Mouse (Mus musculus): ENCODE results near the gene Usp39. TPM values are rescaled to one million over a fixed set of nuclear protein-coding genes. Genes with fewer than 3 reads are reported as not detected.

Gene Usp39
- polyA plus RNA-seq, 1 experiment from 2014 or later: 91.6 TPM

DNA sequence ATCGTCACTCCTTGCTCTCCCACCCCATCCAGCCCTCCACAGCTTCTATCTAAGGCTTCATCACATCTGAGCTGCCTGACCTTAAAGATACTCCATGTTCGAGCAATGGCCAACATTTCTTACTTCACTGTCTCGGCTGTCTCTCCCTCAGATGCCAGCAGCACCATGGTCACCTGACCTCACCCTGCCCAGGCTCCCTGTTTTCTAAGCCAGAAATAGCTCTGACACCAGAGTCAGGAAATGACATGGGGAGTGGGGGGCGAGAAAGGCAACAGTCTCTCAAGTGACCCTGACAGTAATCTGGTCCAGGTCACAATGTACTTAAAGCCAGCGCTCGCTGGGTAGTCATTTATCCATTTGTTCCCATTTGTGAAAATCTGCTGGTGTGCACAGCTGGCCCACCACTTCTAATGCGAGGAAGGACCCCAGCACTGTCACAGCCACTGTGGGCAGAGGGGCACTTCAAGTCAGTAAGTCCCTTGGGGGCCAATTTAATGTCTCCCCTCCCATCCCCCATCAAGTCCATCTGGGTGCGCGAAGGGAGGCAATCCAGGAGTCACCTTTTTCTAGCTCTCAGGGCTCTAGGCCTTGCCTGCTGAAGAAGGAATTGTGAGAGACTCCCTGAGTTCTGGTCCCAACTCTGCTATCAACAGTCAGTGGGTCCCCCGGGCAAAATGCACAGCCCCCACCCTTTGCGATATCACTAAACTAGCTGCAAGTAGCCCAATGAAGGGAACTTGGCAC lies 31.7 kb downstream of the Usp39 start:
- 83% methylated on average over 11 of the region's 11 CpGs for WGBS
- H3K4me3 ChIP-seq (ENCODE audit: low read depth, low read length): no peak overlapping the region
- no peak overlapping the region for H3K4me2 ChIP-seq
- peaks cover 13% of the 10 kb centered on the region for H3K36me3 ChIP-seq (ENCODE audit: control insufficient read depth, insufficient read depth, low read length)
- ATAC-seq (replicated peaks; ENCODE audit: low FRiP score) (no peak), DNase-seq (ENCODE audit: low spot score) (no peak)
- H3K27ac ChIP-seq (ENCODE audit: low read depth, low read length): no peak overlapping the region
- H3K9ac ChIP-seq (ENCODE audit: low read depth, low read length): no peak overlapping the region
- no peaks in the 10 kb centered on the region for H3K4me1 ChIP-seq (replicated peaks; ENCODE audit: control insufficient read depth, insufficient read depth, low read length)
- no peaks in the 10 kb centered on the region for H3K27me3 ChIP-seq (replicated peaks; ENCODE audit: control insufficient read depth, insufficient read depth, low read length)
- no peaks in the 10 kb centered on the region for H3K9me3 ChIP-seq (ENCODE audit: control insufficient read depth, low read length)

DNA sequence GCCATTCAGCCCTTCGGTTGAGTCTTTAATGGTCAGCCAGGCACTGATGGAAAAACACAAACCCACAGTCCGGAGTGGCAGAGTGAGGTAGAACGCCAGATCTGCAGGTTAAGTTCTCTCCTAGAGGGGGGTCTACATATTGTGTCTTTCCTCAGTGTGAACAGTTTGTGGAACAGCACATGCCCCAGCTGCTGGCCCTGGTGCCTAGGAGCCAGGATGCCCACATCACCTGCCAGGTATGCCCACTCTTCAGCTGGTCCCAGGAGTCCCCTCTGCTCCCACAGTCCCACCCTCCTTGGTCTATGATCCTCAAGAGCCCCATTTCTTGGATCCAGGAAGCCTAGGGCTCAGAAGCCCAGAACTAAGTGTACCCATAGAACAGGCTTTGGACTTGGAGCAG lies 32.8 kb downstream of the Usp39 start:
- no peaks in the 10 kb centered on the region for H3K4me1 ChIP-seq (replicated peaks; ENCODE audit: control insufficient read depth, insufficient read depth, low read length)
- peaks cover 2% of the 10 kb centered on the region for H3K36me3 ChIP-seq (ENCODE audit: control insufficient read depth, insufficient read depth, low read length)
- H3K4me3 ChIP-seq (ENCODE audit: low read depth, low read length): no peak overlapping the region
- no peaks in the 10 kb centered on the region for H3K9me3 ChIP-seq (ENCODE audit: control insufficient read depth, low read length)
- H3K27ac ChIP-seq (ENCODE audit: low read depth, low read length): no peak overlapping the region
- H3K27me3 ChIP-seq (replicated peaks; ENCODE audit: control insufficient read depth, insufficient read depth, low read length): no peaks in the 10 kb centered on the region
- DNase-seq (ENCODE audit: low spot score) (no peak), ATAC-seq (replicated peaks; ENCODE audit: low FRiP score) (no peak)
- H3K4me2 ChIP-seq: no peak overlapping the region
- WGBS: 86% methylated on average over 3 of the region's 3 CpGs
- no peak overlapping the region for H3K9ac ChIP-seq (ENCODE audit: low read depth, low read length)

DNA sequence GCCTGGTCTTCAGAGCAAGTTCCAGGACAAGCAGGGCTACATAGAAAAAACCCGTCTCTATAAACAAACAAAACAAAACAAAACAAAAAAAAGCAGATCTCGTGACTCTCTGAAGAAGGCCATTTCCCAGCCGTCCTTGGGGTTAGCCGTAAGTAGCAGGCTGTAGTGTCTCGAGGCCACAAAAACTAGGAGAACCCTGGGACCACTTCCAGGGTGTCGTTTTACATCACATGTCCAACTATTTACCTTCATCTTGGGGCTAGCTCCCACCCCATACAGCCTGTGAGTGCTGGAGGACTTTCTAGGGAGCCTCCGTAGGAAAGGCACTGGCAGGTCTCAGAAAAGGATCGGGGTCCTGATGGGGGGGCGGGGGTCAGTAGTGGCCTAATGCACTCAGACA lies 41.5 kb downstream of the Usp39 start:
- no peak for ATAC-seq (replicated peaks; ENCODE audit: low FRiP score)
- Histone ChIP-seq H3K4me3 (ENCODE audit: low read depth, low read length) (no peak overlapping the region), H3K27me3 (replicated peaks; ENCODE audit: control insufficient read depth, insufficient read depth, low read length) (no peaks in the 10 kb centered on the region), H3K36me3 (ENCODE audit: control insufficient read depth, insufficient read depth, low read length) (no peaks in the 10 kb centered on the region), H3K9ac (ENCODE audit: low read depth, low read length) (no peak overlapping the region), H3K4me2 (no peak overlapping the region), H3K9me3 (ENCODE audit: control insufficient read depth, low read length) (no peaks in the 10 kb centered on the region), H3K27ac (ENCODE audit: low read depth, low read length) (no peak overlapping the region), H3K4me1 (replicated peaks; ENCODE audit: control insufficient read depth, insufficient read depth, low read length) (no peaks in the 10 kb centered on the region)
- DNase-seq (ENCODE audit: low spot score): no peak
- 65% methylated on average over 9 of the region's 9 CpGs for WGBS

DNA sequence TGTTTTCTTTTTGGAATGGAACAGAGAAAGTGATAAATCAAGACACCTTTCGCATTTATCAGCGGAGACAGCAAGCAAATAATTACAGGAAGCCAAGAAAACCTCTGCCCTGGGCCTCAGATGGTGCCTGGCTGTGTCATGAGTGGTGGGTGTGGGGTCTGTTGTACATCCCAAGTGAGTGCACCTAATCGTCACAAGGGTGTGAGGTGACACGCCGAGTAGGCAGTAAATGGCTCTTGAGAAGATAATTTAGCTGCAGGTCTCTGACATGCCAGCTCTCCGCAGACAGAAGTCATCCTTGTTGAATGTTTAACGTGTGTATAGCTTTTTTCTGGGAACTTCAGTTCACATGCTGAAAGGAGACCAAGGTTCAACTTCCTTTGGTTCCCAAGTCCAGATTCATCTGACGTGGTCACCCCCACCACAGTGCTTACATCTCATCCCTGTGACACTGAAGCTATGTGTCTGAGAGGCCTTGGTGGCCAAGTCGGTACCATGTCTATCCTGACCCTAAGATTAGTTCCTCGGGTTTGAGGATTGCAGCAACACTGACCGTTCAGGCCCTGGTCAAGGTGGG lies 42.5 kb downstream of the Usp39 start:
- DNase-seq (ENCODE audit: low spot score) (no peak), ATAC-seq (replicated peaks; ENCODE audit: low FRiP score) (no peak)
- no peaks in the 10 kb centered on the region for H3K27me3 ChIP-seq (replicated peaks; ENCODE audit: control insufficient read depth, insufficient read depth, low read length)
- no peaks in the 10 kb centered on the region for H3K36me3 ChIP-seq (ENCODE audit: control insufficient read depth, insufficient read depth, low read length)
- H3K27ac ChIP-seq (ENCODE audit: low read depth, low read length): no peak overlapping the region
- no peaks in the 10 kb centered on the region for H3K9me3 ChIP-seq (ENCODE audit: control insufficient read depth, low read length)
- 81% methylated on average over 11 of the region's 11 CpGs for WGBS
- H3K4me3 ChIP-seq (ENCODE audit: low read depth, low read length): no peak overlapping the region
- no peak overlapping the region for H3K4me2 ChIP-seq
- H3K9ac ChIP-seq (ENCODE audit: low read depth, low read length): no peak overlapping the region
- no peaks in the 10 kb centered on the region for H3K4me1 ChIP-seq (replicated peaks; ENCODE audit: control insufficient read depth, insufficient read depth, low read length)

DNA sequence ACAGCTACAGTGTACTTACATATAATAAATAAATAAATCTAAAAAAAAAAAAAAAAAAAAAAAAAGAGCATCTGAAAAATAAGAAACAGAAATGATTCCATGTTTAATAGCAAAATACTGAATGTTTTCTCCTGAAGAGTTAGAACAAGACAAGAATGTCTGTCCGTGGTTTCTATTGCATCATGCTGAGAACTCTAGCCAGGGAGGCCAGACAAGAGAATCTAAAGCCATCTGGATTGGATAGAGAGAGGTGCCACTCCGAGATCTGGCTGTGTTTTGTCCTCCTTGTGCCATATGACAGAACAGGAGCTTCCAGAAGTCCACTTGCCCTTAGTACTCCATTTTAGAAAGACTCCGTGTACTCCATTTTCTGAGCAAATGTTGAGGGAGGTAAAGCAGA lies 47.2 kb downstream of the Usp39 start:
- H3K27me3 ChIP-seq (replicated peaks; ENCODE audit: control insufficient read depth, insufficient read depth, low read length): no peaks in the 10 kb centered on the region
- no peak overlapping the region for H3K27ac ChIP-seq (ENCODE audit: low read depth, low read length)
- no peaks in the 10 kb centered on the region for H3K36me3 ChIP-seq (ENCODE audit: control insufficient read depth, insufficient read depth, low read length)
- H3K4me3 ChIP-seq (ENCODE audit: low read depth, low read length): no peak overlapping the region
- H3K9ac ChIP-seq (ENCODE audit: low read depth, low read length): no peak overlapping the region
- DNase-seq (ENCODE audit: low spot score): no peak
- peaks cover 2% of the 10 kb centered on the region; the same call in 1 of the 2 replicates for H3K4me1 ChIP-seq (replicated peaks; ENCODE audit: control insufficient read depth, insufficient read depth, low read length)
- no peak overlapping the region for H3K4me2 ChIP-seq
- WGBS: 73% methylated on average over 3 of the region's 3 CpGs
- no peak for ATAC-seq (replicated peaks; ENCODE audit: low FRiP score)
- no peaks in the 10 kb centered on the region for H3K9me3 ChIP-seq (ENCODE audit: control insufficient read depth, low read length)

DNA sequence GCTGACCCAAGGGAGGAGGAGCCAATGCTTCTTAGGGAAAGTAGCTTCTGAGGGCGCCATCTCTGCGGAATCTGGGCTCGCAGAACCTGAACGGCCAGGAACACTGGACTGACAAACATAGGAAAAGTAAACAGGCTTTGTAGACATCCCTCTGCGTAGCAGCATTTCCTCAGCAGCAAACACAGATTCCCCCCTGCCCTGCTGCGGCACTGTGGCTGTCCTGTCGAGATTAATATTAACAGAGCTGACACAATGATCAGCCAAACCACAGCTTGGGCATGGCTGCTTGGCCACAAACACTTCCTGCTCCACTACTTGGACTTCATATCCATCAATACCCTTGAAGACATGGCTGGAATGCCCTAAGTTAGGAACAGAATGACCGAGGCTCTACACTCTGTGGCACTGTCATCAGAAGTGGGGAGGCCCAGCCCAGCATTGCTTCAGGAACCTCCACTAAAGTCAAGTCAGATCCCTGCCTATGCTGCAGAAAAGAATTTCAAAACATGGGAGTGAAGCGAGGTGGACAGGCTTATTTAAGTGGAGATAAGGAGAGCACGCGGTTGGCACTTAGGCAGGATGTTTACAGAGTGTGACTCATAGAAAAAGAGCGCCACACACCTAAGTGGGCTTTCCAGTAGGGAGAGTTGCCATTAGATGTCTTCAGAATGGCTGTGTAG lies 51.9 kb downstream of the Usp39 start:
- Histone ChIP-seq H3K27ac (ENCODE audit: low read depth, low read length) (peak overlapping the region; percentile 8; the same call in 1 of the 2 replicates), H3K9me3 (ENCODE audit: control insufficient read depth, low read length) (no peaks in the 10 kb centered on the region), H3K9ac (ENCODE audit: low read depth, low read length) (no peak overlapping the region), H3K27me3 (replicated peaks; ENCODE audit: control insufficient read depth, insufficient read depth, low read length) (no peaks in the 10 kb centered on the region), H3K36me3 (ENCODE audit: control insufficient read depth, insufficient read depth, low read length) (no peaks in the 10 kb centered on the region), H3K4me1 (replicated peaks; ENCODE audit: control insufficient read depth, insufficient read depth, low read length) (peaks cover 5% of the 10 kb centered on the region; the same call in 1 of the 2 replicates), H3K4me2 (0 out of 2 replicates have a peak overlapping the region, but pooled peaks have one; percentile 1), H3K4me3 (ENCODE audit: low read depth, low read length) (no peak overlapping the region)
- 51% methylated on average over 12 of the region's 12 CpGs for WGBS
- ATAC-seq (replicated peaks; ENCODE audit: low FRiP score) (peak; percentile 49), DNase-seq (ENCODE audit: low spot score) (no peak)

DNA sequence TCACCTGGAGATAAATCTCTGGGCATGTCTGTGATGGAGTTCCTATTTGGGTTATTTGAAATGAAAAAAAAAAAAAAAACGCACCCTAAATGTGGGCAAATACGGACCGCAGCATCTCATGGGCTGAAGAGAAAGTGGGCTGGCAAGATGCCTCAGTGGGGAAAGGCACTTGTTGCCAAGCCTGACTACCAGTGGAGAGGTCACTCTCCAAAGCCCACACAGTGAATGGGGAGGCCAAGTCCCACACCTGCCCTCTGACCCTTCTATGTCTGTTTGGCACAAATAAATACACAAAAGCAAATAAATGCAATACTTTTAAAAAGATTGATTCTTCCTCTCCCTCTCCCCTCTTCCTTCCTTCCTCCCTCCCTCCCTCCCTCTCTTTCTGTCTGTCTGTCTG lies 55.5 kb downstream of the Usp39 start:
- Histone ChIP-seq H3K36me3 (ENCODE audit: control insufficient read depth, insufficient read depth, low read length) (no peaks in the 10 kb centered on the region), H3K9ac (ENCODE audit: low read depth, low read length) (no peak overlapping the region), H3K9me3 (ENCODE audit: control insufficient read depth, low read length) (no peaks in the 10 kb centered on the region), H3K4me2 (no peak overlapping the region), H3K27me3 (replicated peaks; ENCODE audit: control insufficient read depth, insufficient read depth, low read length) (no peaks in the 10 kb centered on the region), H3K4me3 (ENCODE audit: low read depth, low read length) (no peak overlapping the region), H3K4me1 (replicated peaks; ENCODE audit: control insufficient read depth, insufficient read depth, low read length) (peaks cover 5% of the 10 kb centered on the region; the same call in 1 of the 2 replicates), H3K27ac (ENCODE audit: low read depth, low read length) (no peak overlapping the region)
- ATAC-seq (replicated peaks; ENCODE audit: low FRiP score) (no peak), DNase-seq (ENCODE audit: low spot score) (no peak)
- 79% methylated on average over 3 of the region's 3 CpGs for WGBS

DNA sequence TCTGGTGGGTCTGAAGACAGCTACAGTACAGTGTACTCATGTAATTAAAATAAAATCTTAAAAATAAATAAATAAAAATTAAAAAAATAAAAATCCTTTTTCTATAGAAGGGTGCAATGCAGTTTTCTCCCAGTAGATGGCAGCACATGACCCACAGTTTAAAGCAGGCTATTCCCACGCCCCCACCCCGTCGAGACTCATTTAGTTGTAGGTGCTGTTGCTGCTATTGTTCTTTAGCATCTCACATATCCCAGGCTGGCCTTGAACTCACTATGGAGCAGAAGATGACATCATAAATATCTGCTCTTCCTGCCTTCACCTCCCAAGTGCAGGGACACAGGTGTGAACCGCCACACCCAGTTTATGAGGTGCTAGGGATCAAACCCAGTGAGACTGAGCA lies 61.1 kb downstream of the Usp39 start:
- no peak overlapping the region for H3K9ac ChIP-seq (ENCODE audit: low read depth, low read length)
- no peak overlapping the region for H3K27ac ChIP-seq (ENCODE audit: low read depth, low read length)
- 20% methylated on average over 4 of the region's 4 CpGs for WGBS
- ATAC-seq (replicated peaks; ENCODE audit: low FRiP score) (no peak), DNase-seq (ENCODE audit: low spot score) (no peak)
- no peaks in the 10 kb centered on the region for H3K36me3 ChIP-seq (ENCODE audit: control insufficient read depth, insufficient read depth, low read length)
- H3K9me3 ChIP-seq (ENCODE audit: control insufficient read depth, low read length): no peaks in the 10 kb centered on the region
- no peaks in the 10 kb centered on the region for H3K27me3 ChIP-seq (replicated peaks; ENCODE audit: control insufficient read depth, insufficient read depth, low read length)
- H3K4me2 ChIP-seq: no peak overlapping the region
- H3K4me3 ChIP-seq (ENCODE audit: low read depth, low read length): no peak overlapping the region
- H3K4me1 ChIP-seq (replicated peaks; ENCODE audit: control insufficient read depth, insufficient read depth, low read length): peaks cover 18% of the 10 kb centered on the region
